Mouse (Mus musculus): Measurements from ENCODE around the gene Ctdspl. TPM values are rescaled to one million over a fixed set of nuclear protein-coding genes. Genes with fewer than 3 reads are reported as not detected.
A peak's percentile ranks its signal among the peaks of the same experiment; 100 is the strongest.

Gene Ctdspl
- polyA plus RNA-seq, 1 experiment from 2014 or later: 11.7 TPM

DNA sequence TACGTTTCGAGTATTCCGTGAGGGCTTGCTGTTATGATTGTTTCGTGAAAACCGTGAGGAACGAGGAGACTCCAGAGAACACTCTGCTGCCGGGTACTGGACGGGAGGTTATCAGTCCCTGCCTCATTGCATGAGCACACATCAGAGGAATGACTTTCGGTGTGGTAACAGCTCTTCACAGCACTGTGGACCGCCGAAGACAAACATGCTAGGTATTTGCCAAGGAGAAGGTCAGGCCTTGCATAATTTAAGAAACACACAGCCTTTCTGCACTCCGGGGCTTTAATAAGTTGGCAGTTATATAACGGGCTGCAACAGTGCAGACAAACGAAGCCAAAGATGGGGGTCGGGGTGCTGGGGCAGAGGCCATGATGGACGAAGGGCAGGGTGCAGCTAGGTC is 25.9 kb downstream of the Ctdspl start:
- no peaks in the 10 kb centered on the region for H3K27me3 ChIP-seq
- no peak overlapping the region for H3K27ac ChIP-seq
- H3K36me3 ChIP-seq: no peaks in the 10 kb centered on the region
- no peaks in the 10 kb centered on the region for H3K9me3 ChIP-seq (replicated peaks)
- no peak overlapping the region for H3K9ac ChIP-seq
- H3K4me3 ChIP-seq: no peak overlapping the region
- 90% methylated on average over 16 of the region's 16 CpGs for WGBS
- no peak overlapping the region for H3K4me2 ChIP-seq (replicated peaks)
- no peak for ATAC-seq (ENCODE audit: low FRiP score)
- no peaks in the 10 kb centered on the region for H3K4me1 ChIP-seq

DNA sequence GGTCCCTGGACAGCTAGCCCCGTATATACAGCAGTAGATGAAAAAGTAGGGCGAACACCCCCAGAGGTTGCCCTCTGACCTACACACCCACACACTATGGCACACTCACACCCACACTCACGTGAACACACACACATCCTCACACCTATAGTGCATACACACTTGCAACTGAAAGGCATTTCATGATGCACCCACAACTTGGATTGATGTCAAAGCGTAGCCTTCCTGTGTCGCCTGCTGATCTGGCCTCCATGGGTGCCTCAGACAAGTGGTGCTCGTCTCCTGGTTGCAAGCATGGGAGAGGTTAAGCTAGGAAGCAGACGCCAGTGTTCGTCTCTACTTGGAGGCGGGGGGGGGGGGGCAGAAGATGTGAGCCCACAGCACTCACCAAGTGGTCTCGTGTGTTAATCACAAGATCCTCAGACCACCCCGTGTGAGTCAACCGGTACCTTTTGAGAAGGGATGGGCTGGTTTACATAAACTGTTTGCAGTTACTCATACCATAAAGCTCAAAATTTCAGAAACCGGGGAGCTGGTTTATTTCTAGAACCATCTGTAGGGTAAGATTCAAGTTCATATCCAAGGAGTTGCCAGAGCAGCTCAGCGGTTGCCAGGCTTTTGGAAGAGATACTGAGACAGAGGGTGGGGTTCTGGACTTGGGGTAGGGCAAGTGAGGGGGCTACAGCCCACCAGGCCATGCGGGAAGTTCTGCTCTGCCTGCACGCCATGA is 27.4 kb downstream of the Ctdspl start:
- no peaks in the 10 kb centered on the region for H3K36me3 ChIP-seq
- no peaks in the 10 kb centered on the region for H3K27me3 ChIP-seq
- no peak overlapping the region for H3K4me3 ChIP-seq
- H3K27ac ChIP-seq: no peak overlapping the region
- H3K9me3 ChIP-seq (replicated peaks): no peaks in the 10 kb centered on the region
- ATAC-seq (ENCODE audit: low FRiP score): no peak
- H3K4me1 ChIP-seq: no peaks in the 10 kb centered on the region
- WGBS: 92% methylated on average over 16 of the region's 16 CpGs
- no peak overlapping the region for H3K9ac ChIP-seq
- no peak overlapping the region for H3K4me2 ChIP-seq (replicated peaks)

DNA sequence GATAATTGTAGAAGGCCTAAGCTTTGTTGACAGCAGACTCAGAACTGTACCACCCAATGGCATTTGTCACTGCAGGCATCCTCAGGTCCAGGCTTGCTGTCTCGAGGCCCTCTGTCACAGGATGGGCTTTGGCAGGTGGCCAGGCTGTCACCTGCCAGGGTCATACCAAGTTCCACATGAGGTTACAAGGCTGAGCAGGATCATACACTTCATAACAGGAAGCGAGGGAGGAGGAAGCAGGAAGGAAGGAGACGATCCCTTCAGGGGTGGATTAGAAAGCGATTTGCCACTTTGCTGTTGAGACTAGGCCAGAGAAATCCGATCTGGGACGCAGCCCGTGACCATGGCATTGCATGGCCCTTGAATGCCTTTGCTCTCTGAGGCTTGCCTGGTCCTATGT is 32.5 kb downstream of the Ctdspl start:
- no peak for ATAC-seq (ENCODE audit: low FRiP score)
- WGBS: 84% methylated on average over 7 of the region's 7 CpGs
- Histone ChIP-seq H3K27ac (no peak overlapping the region), H3K36me3 (no peaks in the 10 kb centered on the region), H3K4me2 (replicated peaks) (no peak overlapping the region), H3K27me3 (no peaks in the 10 kb centered on the region), H3K9ac (no peak overlapping the region), H3K4me1 (peaks cover 5% of the 10 kb centered on the region; the same call in 1 of the 2 replicates), H3K4me3 (no peak overlapping the region), H3K9me3 (replicated peaks) (no peaks in the 10 kb centered on the region)

DNA sequence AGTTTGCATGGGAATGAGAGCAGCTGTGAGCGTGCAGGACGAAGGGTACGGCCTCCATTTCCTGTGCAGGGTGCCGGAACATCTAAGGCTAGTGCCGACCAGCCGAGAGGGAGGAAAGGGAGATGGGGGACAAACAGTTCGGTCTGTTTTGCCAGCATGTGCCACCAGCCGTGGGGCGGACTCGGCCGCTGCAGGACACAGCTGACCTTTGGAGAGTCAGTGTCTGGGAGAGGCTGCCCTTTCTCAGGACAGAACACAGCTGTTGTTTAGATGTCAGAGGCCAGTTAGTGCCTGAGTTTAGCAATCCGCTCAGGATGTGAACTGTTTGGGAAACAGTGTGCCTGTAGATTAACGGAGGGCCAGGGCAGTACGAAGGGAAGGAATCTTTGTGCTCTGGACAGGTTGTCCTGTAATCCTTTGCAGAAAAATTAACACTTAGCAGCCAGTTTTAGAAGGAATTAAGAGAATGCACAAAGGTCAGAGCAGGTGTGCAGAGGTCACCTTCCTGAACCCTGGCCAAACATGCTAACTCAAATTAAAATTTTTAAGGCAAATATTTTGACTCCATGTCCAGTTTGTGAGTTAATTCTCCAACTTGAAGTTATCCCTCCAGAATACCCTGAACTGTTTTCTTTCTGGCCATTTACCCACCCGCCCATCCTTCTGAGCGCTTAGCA is 34.3 kb downstream of the Ctdspl start:
- peaks cover 5% of the 10 kb centered on the region; the same call in 1 of the 2 replicates for H3K4me1 ChIP-seq
- ATAC-seq (ENCODE audit: low FRiP score): no peak
- no peak overlapping the region for H3K9ac ChIP-seq
- H3K27me3 ChIP-seq: no peaks in the 10 kb centered on the region
- no peaks in the 10 kb centered on the region for H3K9me3 ChIP-seq (replicated peaks)
- no peak overlapping the region for H3K4me2 ChIP-seq (replicated peaks)
- 53% methylated on average over 16 of the region's 16 CpGs for WGBS
- H3K27ac ChIP-seq: no peak overlapping the region
- no peaks in the 10 kb centered on the region for H3K36me3 ChIP-seq
- no peak overlapping the region for H3K4me3 ChIP-seq

DNA sequence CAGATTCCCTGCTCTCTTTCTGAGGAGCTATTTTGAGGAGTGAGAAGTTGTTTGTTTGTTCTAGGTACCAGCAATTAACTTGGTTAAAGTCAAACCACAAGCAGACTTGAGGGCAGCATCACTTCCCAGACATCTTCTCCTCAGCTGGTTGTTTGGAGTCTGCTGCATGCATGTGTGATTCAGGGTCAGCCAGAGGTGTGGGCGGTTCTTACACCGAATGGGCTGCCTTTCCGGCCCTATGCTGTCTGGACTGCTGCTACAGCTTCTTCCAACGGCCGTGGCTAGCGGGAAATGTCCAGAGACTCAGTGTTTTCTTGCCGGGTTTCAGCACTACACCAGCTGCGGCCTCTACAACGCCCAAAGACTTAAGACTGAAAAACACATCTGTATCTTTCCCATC is 36.9 kb downstream of the Ctdspl start:
- 79% methylated on average over 9 of the region's 9 CpGs for WGBS
- Histone ChIP-seq H3K36me3 (0 out of 2 replicates have a peak, but pooled peaks cover 3% of the 10 kb centered on the region), H3K9ac (no peak overlapping the region)

DNA sequence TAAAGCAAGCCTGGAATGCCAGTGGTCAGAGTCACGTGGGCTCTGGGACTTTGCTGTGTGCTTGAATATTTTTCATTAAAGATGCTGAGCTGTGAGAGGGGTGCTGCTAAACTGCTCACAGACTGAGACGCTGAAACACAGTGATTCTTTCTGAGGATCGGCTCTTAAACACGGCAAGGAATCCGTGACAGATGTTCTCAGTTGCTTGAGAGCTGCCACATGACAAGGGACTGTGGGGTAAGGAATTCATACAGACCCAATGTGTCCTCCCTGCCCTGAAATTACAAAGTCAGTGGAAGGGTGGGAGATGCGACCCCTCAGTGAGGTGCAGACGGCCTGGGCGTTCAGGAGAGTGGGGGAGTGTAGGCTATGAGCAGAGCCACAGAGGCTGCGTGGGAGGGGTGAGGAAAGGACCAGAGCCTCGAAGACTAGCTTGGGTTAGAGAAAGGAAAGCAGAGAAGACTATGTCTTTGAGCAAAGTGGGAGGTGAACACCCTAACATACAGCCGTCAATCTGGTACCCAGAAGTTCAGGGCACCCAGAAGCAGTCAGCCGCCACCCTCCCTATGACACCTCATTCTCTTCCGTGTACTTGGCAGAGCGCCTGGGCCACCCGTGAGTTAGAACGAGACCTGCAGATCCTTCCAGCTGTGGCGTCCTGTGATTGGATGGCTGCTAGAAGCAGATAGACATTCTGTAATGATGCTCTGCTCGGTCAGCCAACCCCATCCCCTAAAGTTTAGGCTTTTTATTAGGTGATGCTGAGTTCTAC is 38.2 kb downstream of the Ctdspl start:
- 80% methylated on average over 18 of the region's 18 CpGs for WGBS
- no peak overlapping the region for H3K27ac ChIP-seq

More for the DNA sequence above, 36.9 kb downstream of the Ctdspl start:
- H3K4me1 ChIP-seq: peaks cover 5% of the 10 kb centered on the region; the same call in 1 of the 2 replicates
- H3K4me2 ChIP-seq (replicated peaks): no peak overlapping the region
- ATAC-seq (ENCODE audit: low FRiP score): no peak
- no peak overlapping the region for H3K4me3 ChIP-seq
- H3K27me3 ChIP-seq: no peaks in the 10 kb centered on the region
- peaks cover 8% of the 10 kb centered on the region; the same call in 1 of the 2 replicates for H3K9me3 ChIP-seq (replicated peaks)
- H3K27ac ChIP-seq: no peak overlapping the region

DNA sequence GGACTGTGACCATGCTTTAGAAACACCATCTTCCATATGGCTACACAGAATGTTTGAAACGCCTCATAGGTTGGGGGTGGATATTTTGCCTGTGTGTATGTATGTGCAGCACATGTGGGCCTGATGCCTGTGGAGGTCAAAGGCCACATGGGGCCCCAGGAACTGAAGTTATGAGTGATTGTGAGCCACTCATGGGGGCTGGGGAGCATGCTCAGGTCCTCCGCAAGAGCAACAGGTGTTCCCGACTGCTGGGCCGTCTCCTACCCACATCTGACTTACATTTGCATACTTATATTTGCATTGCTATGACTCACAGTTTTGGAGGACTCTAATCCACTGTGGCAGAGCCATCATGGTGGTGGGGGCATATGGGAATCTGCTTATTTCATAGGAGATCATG is 43.6 kb downstream of the Ctdspl start:
- H3K36me3 ChIP-seq: 0 out of 2 replicates have a peak, but pooled peaks cover 3% of the 10 kb centered on the region
- H3K27ac ChIP-seq: no peak overlapping the region
- H3K9me3 ChIP-seq (replicated peaks): peaks cover 8% of the 10 kb centered on the region; the same call in 1 of the 2 replicates
- no peak overlapping the region for H3K4me2 ChIP-seq (replicated peaks)
- ATAC-seq (ENCODE audit: low FRiP score): no peak
- no peak overlapping the region for H3K4me3 ChIP-seq
- 84% methylated on average over 4 of the region's 4 CpGs for WGBS
- H3K27me3 ChIP-seq: no peaks in the 10 kb centered on the region
- peaks cover 10% of the 10 kb centered on the region for H3K4me1 ChIP-seq
- no peak overlapping the region for H3K9ac ChIP-seq

More for the DNA sequence above, 38.2 kb downstream of the Ctdspl start:
- peaks cover 8% of the 10 kb centered on the region; the same call in 1 of the 2 replicates for H3K9me3 ChIP-seq (replicated peaks)
- no peak overlapping the region for H3K4me3 ChIP-seq
- H3K4me1 ChIP-seq: peaks cover 5% of the 10 kb centered on the region; the same call in 1 of the 2 replicates
- 0 out of 2 replicates have a peak, but pooled peaks cover 3% of the 10 kb centered on the region for H3K36me3 ChIP-seq
- H3K9ac ChIP-seq: no peak overlapping the region
- H3K27me3 ChIP-seq: no peaks in the 10 kb centered on the region
- no peak overlapping the region for H3K4me2 ChIP-seq (replicated peaks)
- no peak for ATAC-seq (ENCODE audit: low FRiP score)

DNA sequence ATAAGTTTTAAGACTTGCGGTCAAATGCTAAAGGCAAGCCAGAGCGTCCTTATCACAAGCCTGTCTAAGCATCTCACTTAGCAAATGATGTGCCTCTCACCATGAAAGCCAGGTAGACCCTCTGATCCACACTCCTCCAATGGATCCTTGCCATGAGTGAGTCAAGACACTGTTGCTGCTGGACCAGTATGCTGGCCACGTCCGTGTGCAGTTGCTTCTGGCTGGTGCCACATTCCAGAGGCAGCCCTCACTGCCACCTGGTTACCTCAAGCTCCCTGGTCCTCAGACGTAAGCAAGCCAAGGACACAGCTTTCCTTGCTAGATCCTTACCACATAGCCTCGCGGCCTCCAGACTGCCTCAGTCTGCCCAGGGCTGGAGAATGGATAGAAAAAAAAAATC is 46.8 kb downstream of the Ctdspl start:
- Histone ChIP-seq H3K9ac (no peak overlapping the region), H3K4me1 (peaks cover 31% of the 10 kb centered on the region), H3K4me2 (replicated peaks) (no peak overlapping the region), H3K27me3 (no peaks in the 10 kb centered on the region), H3K27ac (no peak overlapping the region), H3K4me3 (no peak overlapping the region), H3K9me3 (replicated peaks) (no peaks in the 10 kb centered on the region), H3K36me3 (no peaks in the 10 kb centered on the region)
- 86% methylated on average over 7 of the region's 7 CpGs for WGBS
- ATAC-seq (ENCODE audit: low FRiP score): no peak

DNA sequence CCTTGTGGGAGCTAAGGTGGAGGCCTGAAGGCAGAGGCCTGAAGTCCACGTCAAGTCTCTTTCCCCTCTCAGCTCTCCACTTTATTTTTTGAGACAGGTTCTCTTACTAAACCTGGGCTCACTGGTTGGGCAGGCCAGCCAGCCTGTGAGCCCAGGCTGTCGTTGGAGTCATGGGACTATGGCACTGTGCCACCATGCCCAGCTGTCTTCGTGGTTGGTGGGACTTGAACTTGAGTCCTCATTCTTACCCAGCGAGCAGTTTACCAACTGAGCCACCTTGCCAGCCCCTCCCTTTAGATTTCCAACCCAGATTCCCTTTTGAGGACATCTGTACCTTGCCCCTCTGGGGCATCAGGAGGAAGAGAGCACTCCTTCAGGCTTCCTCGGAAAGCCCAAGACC is 47.3 kb downstream of the Ctdspl start:
- Histone ChIP-seq H3K36me3 (no peaks in the 10 kb centered on the region), H3K9ac (no peak overlapping the region), H3K27me3 (no peaks in the 10 kb centered on the region), H3K4me3 (no peak overlapping the region), H3K27ac (no peak overlapping the region), H3K4me1 (peaks cover 37% of the 10 kb centered on the region), H3K4me2 (replicated peaks) (no peak overlapping the region), H3K9me3 (replicated peaks) (no peaks in the 10 kb centered on the region)
- ATAC-seq (ENCODE audit: low FRiP score): no peak
- 80% methylated on average over 5 of the region's 5 CpGs for WGBS

DNA sequence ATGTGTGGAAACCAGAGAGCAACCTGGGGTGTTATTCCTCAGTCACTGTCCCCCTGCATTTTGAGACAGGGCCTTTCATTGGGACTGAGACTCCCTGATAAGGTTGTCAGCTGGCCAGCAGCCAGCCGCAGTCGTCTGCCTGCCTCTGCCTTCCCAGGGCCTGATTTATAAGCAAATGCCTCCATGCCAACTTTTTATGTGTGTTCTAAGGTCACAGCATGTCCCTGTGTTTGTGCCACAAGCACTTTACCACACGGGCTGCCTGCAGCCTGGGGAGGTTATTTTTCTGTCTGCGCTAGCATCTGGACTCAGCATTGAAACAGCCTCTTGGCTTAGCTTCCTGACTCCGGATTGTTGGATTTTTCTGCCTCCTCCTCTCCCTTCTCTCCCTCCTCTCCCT is 47.9 kb downstream of the Ctdspl start:
- H3K36me3 ChIP-seq: no peaks in the 10 kb centered on the region
- H3K4me1 ChIP-seq: peaks cover 38% of the 10 kb centered on the region
- no peak for ATAC-seq (ENCODE audit: low FRiP score)
- no peak overlapping the region for H3K4me3 ChIP-seq
- H3K4me2 ChIP-seq (replicated peaks): no peak overlapping the region
- H3K27me3 ChIP-seq: no peaks in the 10 kb centered on the region
- peak overlapping the region; percentile 14; the same call in 1 of the 2 replicates for H3K27ac ChIP-seq
- WGBS: 47% methylated on average over 5 of the region's 5 CpGs
- no peaks in the 10 kb centered on the region for H3K9me3 ChIP-seq (replicated peaks)
- H3K9ac ChIP-seq: no peak overlapping the region

DNA sequence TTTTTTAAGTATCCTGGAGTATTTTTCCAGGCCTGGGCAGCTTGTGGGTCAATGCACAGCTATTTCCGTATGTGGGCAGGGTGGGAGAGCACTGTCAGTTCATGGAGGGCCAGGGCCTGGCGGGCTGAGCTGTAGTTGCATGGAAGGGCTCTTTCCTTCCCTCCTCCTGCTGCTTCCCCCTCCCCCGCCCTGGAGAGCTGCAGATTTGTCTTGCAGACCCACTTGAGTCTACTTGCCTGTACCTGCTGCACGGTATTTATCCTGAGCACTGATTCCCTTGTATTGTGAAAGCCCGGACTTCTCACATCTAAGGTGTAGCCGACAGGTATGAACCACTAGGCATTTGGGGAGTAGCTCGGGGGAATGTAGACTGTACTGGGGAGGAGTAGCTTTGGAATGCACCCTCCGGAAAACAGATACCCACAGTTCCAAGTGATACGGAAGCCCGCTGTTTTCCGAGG is 49.0 kb downstream of the Ctdspl start:
- no peaks in the 10 kb centered on the region for H3K9me3 ChIP-seq (replicated peaks)
- no peak overlapping the region for H3K4me3 ChIP-seq
- ATAC-seq (ENCODE audit: low FRiP score): no peak
- H3K9ac ChIP-seq: no peak overlapping the region
- no peak overlapping the region for H3K27ac ChIP-seq
- WGBS: 55% methylated on average over 11 of the region's 11 CpGs
- no peak overlapping the region for H3K4me2 ChIP-seq (replicated peaks)
- H3K4me1 ChIP-seq: peaks cover 43% of the 10 kb centered on the region
- H3K27me3 ChIP-seq: no peaks in the 10 kb centered on the region
- H3K36me3 ChIP-seq: no peaks in the 10 kb centered on the region

DNA sequence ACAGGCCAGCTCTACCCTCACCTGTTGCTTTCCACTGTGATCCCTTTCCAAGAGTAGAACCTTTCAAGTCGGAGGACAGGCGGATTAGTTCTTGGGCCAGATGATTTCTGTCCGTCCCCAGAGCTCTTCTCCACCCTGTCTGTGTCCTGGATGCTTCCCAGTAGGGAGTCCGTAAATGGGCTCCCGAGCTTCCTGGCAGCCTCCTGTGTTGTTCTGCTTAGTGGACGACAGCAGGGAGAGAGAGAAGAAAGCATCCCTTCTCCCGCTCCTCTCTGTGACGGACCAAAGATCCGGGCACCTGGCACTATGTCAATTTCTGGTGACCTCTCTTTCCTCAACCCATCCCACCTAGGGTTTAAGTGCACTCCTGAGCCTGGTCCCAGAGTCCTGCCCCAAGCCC is 49.5 kb downstream of the Ctdspl start:
- H3K9ac ChIP-seq: no peak overlapping the region
- H3K4me3 ChIP-seq: no peak overlapping the region
- no peaks in the 10 kb centered on the region for H3K9me3 ChIP-seq (replicated peaks)
- H3K36me3 ChIP-seq: no peaks in the 10 kb centered on the region
- no peaks in the 10 kb centered on the region for H3K27me3 ChIP-seq
- WGBS: 60% methylated on average over 9 of the region's 9 CpGs
- no peak overlapping the region for H3K4me2 ChIP-seq (replicated peaks)
- H3K4me1 ChIP-seq: peaks cover 48% of the 10 kb centered on the region
- ATAC-seq (ENCODE audit: low FRiP score): no peak
- no peak overlapping the region for H3K27ac ChIP-seq

Measured in hindbrain, embryonic 12.5 days (tissue).